In the genomic region with DNA sequence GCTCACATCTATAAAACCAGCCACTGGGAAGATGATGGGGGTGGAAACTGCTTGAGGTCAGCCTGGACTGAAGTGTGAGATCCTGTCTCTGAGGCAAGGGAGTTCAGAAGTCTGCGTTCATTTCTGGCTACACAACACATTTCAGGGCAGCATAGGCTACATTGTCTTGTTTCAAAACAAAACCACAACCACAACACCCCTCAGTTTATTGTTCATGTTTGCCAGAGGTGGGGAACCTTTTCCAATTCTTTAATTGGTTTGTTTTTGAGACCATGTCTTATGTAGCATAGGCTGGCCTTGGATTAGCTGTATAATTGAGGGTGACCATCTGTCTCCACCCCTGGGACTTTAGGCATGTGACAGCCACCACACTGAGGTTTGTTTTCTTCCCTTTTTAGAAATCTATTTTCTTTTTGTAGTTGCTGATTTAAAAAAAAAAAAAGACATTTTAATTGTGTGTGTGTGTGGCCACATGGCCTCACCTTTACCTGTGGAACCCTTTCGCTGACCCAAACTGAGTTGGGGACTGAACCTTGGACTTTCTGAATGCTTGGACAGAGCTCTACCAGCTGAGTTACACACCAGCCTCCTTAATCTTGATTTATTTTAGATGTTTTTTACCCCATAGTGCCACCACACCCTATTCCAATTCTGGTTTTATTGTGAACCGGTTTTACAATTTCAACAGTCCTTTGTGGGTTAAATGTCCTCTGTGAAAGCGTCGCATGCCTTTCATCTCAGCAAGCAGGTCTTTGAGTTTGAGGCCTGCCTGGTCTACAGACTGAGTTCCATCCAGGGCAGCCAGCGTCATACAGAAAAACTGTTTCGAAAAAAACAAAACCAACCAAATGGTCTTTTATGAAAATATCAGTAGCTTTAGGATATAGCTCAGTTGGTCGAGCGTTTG, we compare ENCODE assay signal across 8 mouse cellular contexts. TPM values are rescaled to one million over a fixed set of nuclear protein-coding genes. Genes with fewer than 3 reads are reported as not detected.
DNase-seq lines count a peak whose midpoint lies in the region; ATAC-seq and TF ChIP-seq lines count a peak whose summit lies in the region.

No protein-coding gene starts in this region.

- no peaks in the 10 kb centered on the region for H3K27me3 ChIP-seq in kidney, embryonic 14.5 days (ENCODE audit: control insufficient read depth, insufficient read depth, low read length)
- no peaks in the 10 kb centered on the region for H3K27me3 ChIP-seq in hindbrain, postnatal 0 days (ENCODE audit: insufficient read depth, low read length)
- no peaks in the 10 kb centered on the region for H3K27me3 ChIP-seq in myocyte (ENCODE audit: control insufficient read depth, insufficient read depth, insufficient read length)

- H3K4me3 ChIP-seq in kidney, embryonic 14.5 days (ENCODE audit: low read length) = no peak overlapping the region
- peak overlapping the region; percentile 42 for H3K4me3 ChIP-seq in brown adipose tissue, adult 24 weeks (ENCODE audit: insufficient read depth, low read depth, low read length)
- peak overlapping the region; percentile 32 for H3K4me3 ChIP-seq in hindbrain, postnatal 0 days (ENCODE audit: low read length)
- no peak overlapping the region for H3K4me3 ChIP-seq in myocyte

- TF ChIP-seq CTCF in hindbrain, postnatal 0 days (IDR thresholded peaks at IDR 0.05; ENCODE audit: low read depth) = no peak

- peaks cover 9% of the 10 kb centered on the region; the same call in 1 of the 2 replicates for H3K4me1 ChIP-seq in kidney, embryonic 14.5 days (ENCODE audit: control insufficient read depth, insufficient read depth, low read length)
- H3K4me1 ChIP-seq in brown adipose tissue, adult 24 weeks (ENCODE audit: control insufficient read depth, insufficient read depth, insufficient read length, low read length) = peaks cover 10% of the 10 kb centered on the region
- H3K4me1 ChIP-seq in hindbrain, postnatal 0 days (ENCODE audit: insufficient read depth, low read length) = no peaks in the 10 kb centered on the region

- peak overlapping the region; percentile 34; the same call in 1 of the 2 replicates for H3K9ac ChIP-seq in kidney, embryonic 14.5 days (ENCODE audit: low read depth, low read length)
- peak overlapping the region; percentile 2; the same call in 1 of the 2 replicates for H3K9ac ChIP-seq in hindbrain, postnatal 0 days (replicated peaks; ENCODE audit: low read length)

- H3K4me2 ChIP-seq in kidney, embryonic 14.5 days (replicated peaks; ENCODE audit: low read depth, low read length) = peak overlapping the region; percentile 42
- H3K4me2 ChIP-seq in hindbrain, postnatal 0 days (ENCODE audit: low read depth, low read length) = peak overlapping the region; percentile 49
- H3K4me2 ChIP-seq in myocyte (ENCODE audit: low read depth) = peak overlapping the region; percentile 33

- WGBS in kidney, embryonic 14.5 days = 83% methylated on average over 9 of the region's 9 CpGs
- 79% methylated on average over 9 of the region's 9 CpGs for WGBS in hindbrain, postnatal 0 days

- no peaks in the 10 kb centered on the region for H3K9me3 ChIP-seq in kidney, embryonic 14.5 days (ENCODE audit: control insufficient read depth, low read length)
- no peaks in the 10 kb centered on the region for H3K9me3 ChIP-seq in hindbrain, postnatal 0 days (ENCODE audit: low read length)

- no peak for DNase-seq in kidney, postnatal 36 days
- DNase-seq in hindbrain, postnatal 0 days (ENCODE audit: low spot score) = no peak
- DNase-seq in frontal cortex, postnatal 25 days (ENCODE audit: low spot score in 2 of 2) = no peak
- no peak for DNase-seq in cerebellum, postnatal 36 days
- no peak for DNase-seq in adrenal gland, postnatal 10 days

- no peak overlapping the region for H3ac ChIP-seq in myocyte (ENCODE audit: control insufficient read depth, insufficient read length)

- peaks cover 8% of the 10 kb centered on the region for H3K79me2 ChIP-seq in myocyte (ENCODE audit: control insufficient read depth, insufficient read depth)

- ATAC-seq in kidney, embryonic 14.5 days (ENCODE audit: low FRiP score, low TSS enrichment) = no peak
- no peak for ATAC-seq in hindbrain, postnatal 0 days

- peak overlapping the region; percentile 90 for H3K27ac ChIP-seq in kidney, embryonic 14.5 days (ENCODE audit: low read depth, low read length)
- H3K27ac ChIP-seq in brown adipose tissue, adult 24 weeks (replicated peaks; ENCODE audit: low read depth, low read length) = peak overlapping the region; percentile 95
- H3K27ac ChIP-seq in hindbrain, postnatal 0 days = peak overlapping the region; percentile 69

- no peaks in the 10 kb centered on the region for H3K36me3 ChIP-seq in kidney, embryonic 14.5 days (ENCODE audit: control insufficient read depth, insufficient read depth, low read length)
- no peaks in the 10 kb centered on the region for H3K36me3 ChIP-seq in hindbrain, postnatal 0 days (ENCODE audit: insufficient read depth, low read length)
- H3K36me3 ChIP-seq in myocyte (ENCODE audit: control insufficient read depth, insufficient read depth) = no peaks in the 10 kb centered on the region

- no peak for TF ChIP-seq POLR2A in myocyte (IDR thresholded peaks at IDR 0.05; ENCODE audit: insufficient read length, low read depth)

TF ChIP-seq in myocyte, 11 proteins besides CTCF, POLR2A, EP300 and RAD21:
- no peak for TF ChIP-seq MAX (IDR thresholded peaks at IDR 0.05; ENCODE audit: low read depth)
- TF ChIP-seq USF1 (IDR thresholded peaks at IDR 0.05; ENCODE audit: low read depth) = no peak
- TF ChIP-seq TCF3 (IDR thresholded peaks at IDR 0.05; ENCODE audit: insufficient read length, low read depth) = no peak
- TF ChIP-seq POLR2AphosphoS2 (IDR thresholded peaks at IDR 0.05; ENCODE audit: insufficient read length, low read depth) = no peak
- TF ChIP-seq CEBPB (IDR thresholded peaks at IDR 0.05; ENCODE audit: insufficient read depth, poor library complexity, severe bottlenecking) = no peak
- TF ChIP-seq MYOD1 (IDR thresholded peaks at IDR 0.05; ENCODE audit: control insufficient read depth in 1 of 3, insufficient read length in 2 of 3, low read depth in 2 of 3) = no peak
- no peak for TF ChIP-seq SRF (IDR thresholded peaks at IDR 0.05; ENCODE audit: control insufficient read depth, insufficient read length, low read depth)
- TF ChIP-seq REST (IDR thresholded peaks at IDR 0.05; ENCODE audit: insufficient read depth, insufficient read length) = no peak
- TF ChIP-seq E2F4 (IDR thresholded peaks at IDR 0.05; ENCODE audit: insufficient read depth) = no peak
- TF ChIP-seq TCF12 (IDR thresholded peaks at IDR 0.05; ENCODE audit: insufficient read depth, poor library complexity, severe bottlenecking) = no peak
- no peak for TF ChIP-seq MYOG (IDR thresholded peaks at IDR 0.05; ENCODE audit: control insufficient read depth in 1 of 3, insufficient read depth in 1 of 3, insufficient read length in 2 of 3, low read depth in 2 of 3)

RNA-seq across cellular contexts. Expression of gene Ssc4d, which starts 17.8 kb away (rescaled TPM):
- 10.2 and 10.3 TPM in 2 replicates for polyA plus RNA-seq in kidney, embryonic 14.5 days (2014; fragmentation: Nextera tagmentation; extraction: Ambion mirVana)
- 2.9 and 6.7 TPM in 2 replicates for polyA plus RNA-seq in brown adipose tissue, adult 24 weeks (2012; ENCODE audit: insufficient read depth, insufficient read length, missing spikeins)
- 6.5 and 18.9 TPM in 2 replicates for total RNA-seq in hindbrain, postnatal 0 days (2014; rRNA removed)
- 3.6 and 3.8 TPM in 2 replicates for polyA plus RNA-seq in hindbrain, postnatal 0 days (2015; fragmentation: Nextera tagmentation; extraction: Ambion mirVana)
- 2.4 TPM for polyA plus RNA-seq in myocyte (2012; fragmentation: generic; extraction: Trizol)
- 1 to 10 TPM; 1.9 to 2.3 TPM for total RNA-seq in adrenal gland, postnatal 10 days (2021)

RNA-seq across cellular contexts. Expression of gene Ywhag, which starts 22.1 kb away (rescaled TPM):
- 90.2 and 105 TPM in 2 replicates for polyA plus RNA-seq in kidney, embryonic 14.5 days (2014; fragmentation: Nextera tagmentation; extraction: Ambion mirVana)
- 499 and 545 TPM in 2 replicates for polyA plus RNA-seq in brown adipose tissue, adult 24 weeks (2012; ENCODE audit: insufficient read depth, insufficient read length, missing spikeins)
- 334 and 336 TPM in 2 replicates for total RNA-seq in hindbrain, postnatal 0 days (2014; rRNA removed)
- polyA plus RNA-seq in hindbrain, postnatal 0 days (2015; fragmentation: Nextera tagmentation; extraction: Ambion mirVana) = 734 and 782 TPM in 2 replicates
- 244 TPM for polyA plus RNA-seq in myocyte (2012; fragmentation: generic; extraction: Trizol)
- total RNA-seq in adrenal gland, postnatal 10 days (2021) = 100 to 1,000 TPM; 413 to 414 TPM

RNA-seq across cellular contexts. Expression of gene Zp3, which starts 23.3 kb away (rescaled TPM):
- polyA plus RNA-seq in kidney, embryonic 14.5 days (2014; fragmentation: Nextera tagmentation; extraction: Ambion mirVana) = 0.29 TPM in 1 of 2 replicates, not detected in the other
- polyA plus RNA-seq in brown adipose tissue, adult 24 weeks (2012; ENCODE audit: insufficient read depth, insufficient read length, missing spikeins) = not detected in 2 replicates
- total RNA-seq in hindbrain, postnatal 0 days (2014; rRNA removed) = 0.10 TPM in 1 of 2 replicates, not detected in the other
- polyA plus RNA-seq in hindbrain, postnatal 0 days (2015; fragmentation: Nextera tagmentation; extraction: Ambion mirVana) = 0.18 and 0.39 TPM in 2 replicates
- 0.11 TPM for polyA plus RNA-seq in myocyte (2012; fragmentation: generic; extraction: Trizol)
- under 1 TPM in 1 of 2 experiments, not detected in 1; 0.30 TPM for total RNA-seq in adrenal gland, postnatal 10 days (2021)

RNA-seq across cellular contexts. Expression of gene Dtx2, which starts 38.0 kb away (rescaled TPM):
- 24.0 and 26.6 TPM in 2 replicates for polyA plus RNA-seq in kidney, embryonic 14.5 days (2014; fragmentation: Nextera tagmentation; extraction: Ambion mirVana)
- 16.2 and 18.3 TPM in 2 replicates for polyA plus RNA-seq in brown adipose tissue, adult 24 weeks (2012; ENCODE audit: insufficient read depth, insufficient read length, missing spikeins)
- 23.5 and 28.6 TPM in 2 replicates for total RNA-seq in hindbrain, postnatal 0 days (2014; rRNA removed)
- 17.4 and 17.9 TPM in 2 replicates for polyA plus RNA-seq in hindbrain, postnatal 0 days (2015; fragmentation: Nextera tagmentation; extraction: Ambion mirVana)
- 18.3 TPM for polyA plus RNA-seq in myocyte (2012; fragmentation: generic; extraction: Trizol)
- 10 to 100 TPM; 16.6 to 19.2 TPM for total RNA-seq in adrenal gland, postnatal 10 days (2021)

Comparison
In these comparisons a context has a peak if more than half of its experiments do, and no peak if none do; other contexts are left out.
1. H3K4me3 ChIP-seq: peak in brown adipose tissue, adult 24 weeks (single experiment) and hindbrain, postnatal 0 days (single experiment); none in kidney, embryonic 14.5 days (single experiment) and myocyte (single experiment).
2. Peak in every context shown above with its lines, with median percentiles within 50 percentile points of each other: H3K27ac ChIP-seq and H3K4me2 ChIP-seq.